Mouse (Mus musculus) myocyte (in vitro differentiated cells): ENCODE data around the gene Tstd2. TPM values are rescaled to one million over a fixed set of nuclear protein-coding genes. Genes with fewer than 3 reads are reported as not detected.

Source experiments
- polyA plus RNA-seq: library from polyadenylated mRNA; unstranded; fragments of >200 nt; fragmentation: generic; extraction: Trizol; gene quantifications from one replicate; pipeline ENCODE4 v1.2.1, GENCODE M21; 2012; ENCODE audit warnings: missing spikeins

Gene Tstd2
- polyA plus RNA-seq, 1 experiment, result 14.9 TPM

Other genes starting within 250 kb of the Tstd2 start
- not detected for gene Ccdc180, start 248.4 kb downstream of the Tstd2 start, polyA plus RNA-seq
- 12.0 TPM for gene Tdrd7, start 173.4 kb downstream of the Tstd2 start, polyA plus RNA-seq
- gene Tmod1, start 99.8 kb downstream of the Tstd2 start, polyA plus RNA-seq, result 36.6 TPM
- gene Ncbp1, start 81 bp downstream of the Tstd2 start, polyA plus RNA-seq, result 62.0 TPM
- 19.7 TPM for gene Xpa, start 57.6 kb upstream of the Tstd2 start, polyA plus RNA-seq
- gene Foxe1, start 204.9 kb upstream of the Tstd2 start, polyA plus RNA-seq, result not detected